Mouse (Mus musculus): Measurements from ENCODE around the gene Psmg3.

DNA sequence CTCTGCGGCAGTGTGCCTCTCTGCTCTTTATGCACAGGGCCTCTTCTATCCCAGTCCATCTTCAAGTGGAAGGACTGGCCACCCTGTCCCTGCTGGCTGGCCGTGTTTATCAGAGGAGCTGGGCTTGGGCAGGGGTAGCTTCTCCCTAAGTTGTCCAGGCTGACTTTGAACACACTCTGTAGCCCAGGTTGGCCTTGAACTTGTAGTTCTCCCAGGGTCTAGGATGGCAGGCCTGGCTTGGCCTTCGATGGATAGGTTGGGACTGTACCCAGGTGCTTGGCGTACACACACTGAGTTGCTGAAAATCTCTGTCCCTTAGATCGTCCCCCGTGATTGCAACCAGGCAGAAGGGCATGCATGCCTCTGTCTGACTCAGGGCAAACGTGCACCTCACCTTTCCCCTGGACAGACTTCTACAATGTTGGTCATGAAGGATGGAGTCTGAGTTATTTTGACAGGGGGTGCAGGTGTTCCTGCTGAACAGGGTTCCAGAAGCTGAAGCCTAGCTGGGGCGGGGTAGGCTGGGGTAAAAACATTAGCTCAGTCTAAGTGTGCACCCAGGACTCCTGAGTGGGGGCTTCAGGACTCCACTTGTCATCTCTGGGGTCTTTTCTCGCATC, 30.6 kb downstream of the Psmg3 start:
- TF ChIP-seq CTCF (IDR thresholded peaks at IDR 0.05; ENCODE audit: low read depth, low read length) = no peak
- no peak for TF ChIP-seq POLR2A (IDR thresholded peaks at IDR 0.05; ENCODE audit: borderline replicate concordance, low read depth, low read length)
